Mouse (Mus musculus) liver, adult 2 months (tissue): ENCODE results near the gene Lilr4b. TPM values are rescaled to one million over a fixed set of nuclear protein-coding genes. Genes with fewer than 3 reads are reported as not detected.
"Not testable (repeated sequence)": the region's sequence is repeated elsewhere in the genome, so short reads cannot be mapped to it uniquely, and the experiment has no call there.

Experiments used
- DNase-seq: peaks from one replicate; pipeline ENCODE4 v3.0.0-alpha.2; 2011; ENCODE audit warnings: low read depth, low spot score; ENCODE audit errors: extremely low read depth
- H3K27ac ChIP-seq: fragments of 200-500 bp; replicated peaks from 2 replicates; pipeline ENCODE4 v1.5.1; 2012; ENCODE audit warnings: low read depth, mild to moderate bottlenecking, control low read depth, inconsistent platforms, low read length; ENCODE audit not compliant: insufficient read depth
- H3K27me3 ChIP-seq: fragments of 200-500 bp; 2 replicates; pipeline ENCODE4 v1.6.1; 2012; ENCODE audit warnings: mild to moderate bottlenecking, moderate library complexity, low read length, inconsistent platforms; ENCODE audit not compliant: control insufficient read depth, insufficient read depth
- H3K36me3 ChIP-seq: fragments of 200-500 bp; 2 replicates; pipeline ENCODE4 v1.6.1; 2012; ENCODE audit warnings: low read length, inconsistent platforms; ENCODE audit not compliant: control insufficient read depth, insufficient read depth
- H3K4me1 ChIP-seq: fragments of 200-500 bp; 2 replicates; pipeline ENCODE4 v1.6.1; 2011; ENCODE audit warnings: low read length; ENCODE audit not compliant: control insufficient read depth, insufficient read depth
- H3K4me3 ChIP-seq: fragments of 200-500 bp; 2 replicates; pipeline ENCODE4 v1.5.1; 2011; ENCODE audit warnings: low read depth, mild to moderate bottlenecking, control low read depth, low read length, moderate library complexity; ENCODE audit not compliant: insufficient read depth
- H3K79me2 ChIP-seq: fragments of 200-500 bp; 2 replicates; pipeline ENCODE4 v1.6.1; 2012; ENCODE audit warnings: inconsistent platforms, mild to moderate bottlenecking, low read length, moderate library complexity; ENCODE audit not compliant: control insufficient read depth, insufficient read depth
- H3K9ac ChIP-seq: fragments of 200-500 bp; 2 replicates; pipeline ENCODE4 v1.6.1; 2012; ENCODE audit warnings: low read depth, mild to moderate bottlenecking, control low read depth, inconsistent platforms, low read length
- CTCF ChIP-seq: fragments of 200-500 bp; IDR thresholded peaks from 2 replicates; pipeline ENCODE4 v1.5.1; 2011; ENCODE audit warnings: low read depth, low read length, control low read depth
- POLR2A ChIP-seq: fragments of 200-500 bp; IDR thresholded peaks from 2 replicates; pipeline ENCODE4 v1.6.1; 2011; ENCODE audit warnings: low read length, control low read depth; ENCODE audit not compliant: insufficient read depth; ENCODE audit errors: extremely low read depth
- WGBS: fragments of 180-500 bp; shearing (Covaris S2); methylation state at CpG from one replicate; pipeline ENCODE4 v1.1.7; 2018; 5-methylcytosine and 5-hydroxymethylcytosine counted together
- polyA plus RNA-seq: library from polyadenylated mRNA; depleted of rRNA; stranded (reverse); fragments of >200 nt; gene quantifications from 2 replicates; pipeline ENCODE4 v1.2.3, GENCODE M21; 2012; rRNA removed
- total RNA-seq: library from RNA; depleted of rRNA; stranded (reverse); fragments of >200 nt; gene quantifications from 2 replicates; pipeline ENCODE4 v1.2.3, GENCODE M21; 2014; rRNA removed

Gene Lilr4b
- total RNA-seq (2.4 and 2.9 TPM in 2 replicates), polyA plus RNA-seq (0.12 and 0.89 TPM in 2 replicates)

DNA sequence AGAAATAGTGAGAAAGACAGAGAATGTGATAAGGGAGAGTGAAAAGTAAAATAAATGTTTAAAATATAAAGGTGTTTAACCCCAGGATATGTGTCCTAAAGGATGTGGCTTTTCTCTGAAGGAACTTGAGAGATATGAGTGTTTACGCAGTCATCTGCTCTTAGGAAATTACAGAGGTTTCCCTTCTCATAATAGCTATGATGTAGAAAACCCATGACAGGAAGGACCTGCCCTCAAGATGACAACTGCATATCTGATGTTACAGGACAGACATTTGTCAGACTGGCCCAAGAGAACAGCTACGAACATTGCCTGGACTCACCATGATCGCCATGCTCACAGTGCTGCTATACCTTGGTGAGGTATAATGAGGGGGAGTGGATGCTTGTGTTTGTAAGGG, at the start of gene Lilr4b, which contains the start of gene Gm49339:
Gene Lilr4b, plus strand, starts transcription at position 236 of the 400 bp plus-strand sequence.
Gene Gm49339, plus strand, starts transcription at position 216 of the 400 bp plus-strand sequence.
- H3K36me3 ChIP-seq, H3K27ac ChIP-seq, H3K4me3 ChIP-seq, H3K27me3 ChIP-seq, H3K79me2 ChIP-seq, H3K4me1 ChIP-seq, H3K9ac ChIP-seq: not testable (repeated sequence)
- peak; percentile 18 for DNase-seq
- 81% methylated on average over 1 of the region's 3 CpGs for WGBS

GRCm38 (mm10) chr10:51432940-51433339, 47.5 kb upstream of the Lilr4b start:
- Histone ChIP-seq H3K4me1 (no peaks in the 10 kb centered on the region), H3K4me3 (no peak overlapping the region), H3K79me2 (no peaks in the 10 kb centered on the region), H3K36me3 (no peaks in the 10 kb centered on the region), H3K27ac (no peak overlapping the region), H3K9ac (no peak overlapping the region), H3K27me3 (no peaks in the 10 kb centered on the region)
- DNase-seq: no peak
- TF ChIP-seq CTCF (no peak), POLR2A (no peak)

- Histone ChIP-seq H3K79me2 (no peaks in the 10 kb centered on the region), H3K27ac (no peak overlapping the region), H3K4me1 (no peaks in the 10 kb centered on the region), H3K4me3 (no peak overlapping the region), H3K36me3 (no peaks in the 10 kb centered on the region), H3K27me3 (no peaks in the 10 kb centered on the region), H3K9ac (no peak overlapping the region)
- TF ChIP-seq POLR2A (no peak), CTCF (no peak)
- no peak for DNase-seq
- 62% methylated on average over 3 of the region's 3 CpGs for whole genome bisulfite sequencing
Observed at GRCm38 (mm10) chr10:51435684-51436083, 44.7 kb upstream of the Lilr4b start.

DNA sequence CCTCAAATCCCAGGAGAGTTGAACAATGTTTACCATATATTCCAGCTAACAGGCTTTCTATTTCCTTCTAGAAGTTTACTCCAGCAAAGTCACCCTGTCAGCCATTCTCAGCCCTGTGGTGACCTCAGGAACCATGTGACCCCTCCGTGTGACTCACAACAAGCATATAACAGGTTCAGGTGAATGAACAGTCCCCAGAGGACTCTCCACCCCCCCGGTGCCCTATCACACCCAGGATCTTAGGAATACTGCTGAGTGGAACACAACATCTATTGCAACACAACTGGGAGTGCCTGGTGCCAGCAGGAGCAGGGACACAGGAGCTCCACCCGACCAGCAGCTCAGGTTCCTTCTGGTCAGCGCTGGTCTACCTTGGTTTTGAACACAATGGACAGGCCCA, 28.8 kb upstream of the Lilr4b start:
- H3K36me3 ChIP-seq: no peaks in the 10 kb centered on the region
- no peaks in the 10 kb centered on the region for H3K27me3 ChIP-seq
- H3K9ac ChIP-seq: no peak overlapping the region
- H3K4me3 ChIP-seq: no peak overlapping the region
- no peak for DNase-seq
- WGBS: 73% methylated on average over 4 of the region's 4 CpGs
- H3K79me2 ChIP-seq: no peaks in the 10 kb centered on the region
- TF ChIP-seq POLR2A: no peak
- TF ChIP-seq CTCF: no peak
- peak overlapping the region; percentile 60 for H3K27ac ChIP-seq
- no peaks in the 10 kb centered on the region for H3K4me1 ChIP-seq

- Histone ChIP-seq H3K9ac (no peak overlapping the region), H3K27ac (no peak overlapping the region), H3K79me2 (no peaks in the 10 kb centered on the region), H3K27me3 (no peaks in the 10 kb centered on the region), H3K4me3 (no peak overlapping the region), H3K4me1 (no peaks in the 10 kb centered on the region), H3K36me3 (no peaks in the 10 kb centered on the region)
- 62% methylated on average over 1 of the region's 1 CpGs for WGBS
- TF ChIP-seq POLR2A (no peak), CTCF (no peak)
- DNase-seq: peak; percentile 52
Observed at GRCm38 (mm10) chr10:51453616-51454298, 26.7 kb upstream of the Lilr4b start.

GRCm38 (mm10) chr10:51454365-51454764, 26.1 kb upstream of the Lilr4b start:
- Histone ChIP-seq H3K27me3 (no peaks in the 10 kb centered on the region), H3K4me1 (no peaks in the 10 kb centered on the region), H3K27ac (no peak overlapping the region), H3K4me3 (no peak overlapping the region), H3K79me2 (no peaks in the 10 kb centered on the region), H3K36me3 (no peaks in the 10 kb centered on the region), H3K9ac (no peak overlapping the region)
- TF ChIP-seq CTCF (no peak), POLR2A (no peak)
- no peak for DNase-seq
- 54% methylated on average over 1 of the region's 1 CpGs for WGBS
